Mouse (Mus musculus) embryonic facial prominence, embryonic 11.5 days (tissue): Measurements from ENCODE around the gene Thbs2. TPM values are rescaled to one million over a fixed set of nuclear protein-coding genes. Genes with fewer than 3 reads are reported as not detected.

ENCODE experiments used
- ATAC-seq: fragments of 200-750 bp; cut with Nextera tagmentation; replicated peaks from 2 replicates; pipeline ENCODE4 v1.8.0; 2017; ENCODE audit warnings: low read depth; ENCODE audit not compliant: insufficient number of reproducible peaks, low FRiP score, low TSS enrichment
- DNase-seq: peaks from one replicate; pipeline ENCODE4 v3.0.0-alpha.2; 2015; ENCODE audit warnings: low spot score
- H3K27ac ChIP-seq: fragments of 300-500 bp; sonication (generic); replicated peaks from 2 replicates; pipeline ENCODE4 v1.5.1; 2014; ENCODE audit warnings: mild to moderate bottlenecking, low read depth, low read length, control low read depth
- H3K27me3 ChIP-seq: fragments of 300-500 bp; sonication (generic); 2 replicates; pipeline ENCODE4 v1.6.1; 2014; ENCODE audit warnings: mild to moderate bottlenecking, low read length, moderate library complexity, mixed read lengths; ENCODE audit not compliant: control insufficient read depth, insufficient read depth
- H3K36me3 ChIP-seq: fragments of 300-500 bp; sonication (generic); replicated peaks from 2 replicates; pipeline ENCODE4 v1.6.1; 2014; ENCODE audit warnings: low read depth, mild to moderate bottlenecking, low read length, moderate library complexity, mixed read lengths; ENCODE audit not compliant: control insufficient read depth, insufficient read depth
- H3K4me1 ChIP-seq: fragments of 300-500 bp; sonication (generic); 2 replicates; pipeline ENCODE4 v1.6.1; 2014; ENCODE audit warnings: low read length, mixed read lengths; ENCODE audit not compliant: control insufficient read depth, insufficient read depth
- H3K4me2 ChIP-seq: fragments of 300-500 bp; sonication (generic); 2 replicates; pipeline ENCODE4 v1.6.1; 2014; ENCODE audit warnings: low read depth, mild to moderate bottlenecking, control low read depth, low read length, moderate library complexity
- H3K4me3 ChIP-seq: fragments of 300-500 bp; sonication (generic); 2 replicates; pipeline ENCODE4 v1.5.1; 2014; ENCODE audit warnings: low read depth, low read length, control low read depth
- H3K9ac ChIP-seq: fragments of 300-500 bp; sonication (generic); replicated peaks from 2 replicates; pipeline ENCODE4 v1.6.1; 2014; ENCODE audit warnings: mild to moderate bottlenecking, control low read depth, low read length
- H3K9me3 ChIP-seq: fragments of 300-500 bp; sonication (generic); replicated peaks from 2 replicates; pipeline ENCODE4 v1.6.1; 2016; ENCODE audit warnings: mild to moderate bottlenecking, low read length, inconsistent platforms, mixed read lengths; ENCODE audit not compliant: control insufficient read depth
- WGBS: fragments of 180-500 bp; shearing (Covaris S2); extraction: QIAGEN DNeasy Blood & Tissue Kit; methylation state at CpG from one replicate; pipeline ENCODE4 v1.1.7; 2014; 5-methylcytosine and 5-hydroxymethylcytosine counted together
- polyA plus RNA-seq: library from polyadenylated mRNA; unstranded; fragments of >200 nt; fragmentation: Nextera tagmentation; extraction: Ambion mirVana; gene quantifications from 2 replicates; pipeline ENCODE4 v1.2.1, GENCODE M21; 2014

Thbs2 gene
- polyA plus RNA-seq, 1 experiment from 2014 or later: 5.9 TPM

DNA sequence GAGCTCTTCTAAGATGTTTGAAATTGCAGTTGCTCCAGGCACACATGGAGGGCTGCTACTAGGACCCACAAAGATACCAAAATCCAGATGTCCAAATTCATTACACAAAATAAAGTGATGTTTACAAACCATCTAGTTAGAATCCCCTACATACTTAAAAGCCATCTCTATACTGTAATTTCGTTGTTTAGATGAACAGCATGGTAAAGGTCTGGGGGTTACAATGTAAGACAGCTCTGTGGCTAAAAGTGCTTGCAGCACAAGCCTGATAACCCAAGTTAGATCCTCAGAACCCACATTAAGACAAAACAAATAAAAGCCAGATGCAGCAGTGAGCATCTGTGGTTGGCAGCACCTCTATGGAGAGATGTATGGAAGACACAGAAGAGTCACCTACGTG is 18.5 kb downstream of the Thbs2 start:
- Histone ChIP-seq H3K27ac (no peak overlapping the region), H3K9ac (no peak overlapping the region), H3K4me2 (no peak overlapping the region), H3K4me1 (no peaks in the 10 kb centered on the region), H3K27me3 (no peaks in the 10 kb centered on the region), H3K9me3 (no peaks in the 10 kb centered on the region), H3K4me3 (no peak overlapping the region), H3K36me3 (no peaks in the 10 kb centered on the region)
- no peak for DNase-seq
- ATAC-seq: no peak
- 81% methylated on average over 2 of the region's 2 CpGs for WGBS

DNA sequence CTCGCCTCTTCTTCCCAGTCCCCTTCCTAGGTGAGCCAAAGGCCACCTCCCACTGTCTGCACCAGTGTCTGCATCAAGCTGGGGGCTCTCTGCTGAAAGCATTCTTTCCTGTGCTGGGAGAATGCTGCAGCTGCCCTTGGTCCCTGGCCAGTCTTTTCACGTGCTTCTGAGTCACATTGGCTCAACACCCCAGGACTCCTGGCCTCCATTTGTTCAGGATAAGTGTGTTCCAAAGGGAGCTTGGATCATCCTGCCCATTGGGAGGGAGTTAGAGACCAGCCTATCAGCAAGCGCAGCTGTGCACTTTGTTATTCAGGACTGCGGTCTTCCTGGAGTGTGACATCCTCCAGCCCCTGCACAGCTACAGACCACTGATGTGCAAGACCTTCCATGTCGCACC is 21.6 kb downstream of the Thbs2 start:
- ATAC-seq: no peak

DNA sequence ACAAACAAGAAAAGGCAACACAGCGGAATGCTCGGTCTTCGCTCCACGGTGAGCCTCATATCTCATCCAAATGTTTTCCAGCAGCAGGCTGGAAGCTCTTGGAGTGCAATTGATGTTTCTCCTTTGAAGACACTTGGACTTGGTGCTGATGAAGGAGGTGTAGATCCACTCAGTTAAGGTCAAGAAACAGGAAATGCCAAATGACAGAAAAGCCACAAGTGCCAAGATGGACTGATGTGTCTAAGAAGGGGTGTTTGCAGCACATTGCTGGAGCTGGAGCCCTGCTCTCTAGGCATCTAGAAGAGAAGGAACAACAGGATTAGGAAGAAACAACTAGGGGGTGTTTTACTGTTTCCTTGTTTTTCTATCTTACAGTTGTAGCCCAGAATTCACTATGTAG is 26.8 kb downstream of the Thbs2 start:
- H3K4me3 ChIP-seq: no peak overlapping the region
- no peak overlapping the region for H3K27ac ChIP-seq
- H3K4me1 ChIP-seq: no peaks in the 10 kb centered on the region
- ATAC-seq (no peak), DNase-seq (no peak)
- no peaks in the 10 kb centered on the region for H3K9me3 ChIP-seq
- no peak overlapping the region for H3K4me2 ChIP-seq
- no peaks in the 10 kb centered on the region for H3K27me3 ChIP-seq
- H3K9ac ChIP-seq: no peak overlapping the region
- whole genome bisulfite sequencing: 83% methylated on average over 4 of the region's 4 CpGs
- no peaks in the 10 kb centered on the region for H3K36me3 ChIP-seq

More for the DNA sequence above, 21.6 kb downstream of the Thbs2 start:
- Histone ChIP-seq H3K4me1 (no peaks in the 10 kb centered on the region), H3K9me3 (no peaks in the 10 kb centered on the region), H3K36me3 (no peaks in the 10 kb centered on the region), H3K27ac (no peak overlapping the region), H3K9ac (no peak overlapping the region), H3K4me2 (no peak overlapping the region), H3K4me3 (no peak overlapping the region), H3K27me3 (no peaks in the 10 kb centered on the region)
- WGBS: 50% methylated on average over 5 of the region's 5 CpGs
- DNase-seq: no peak

DNA sequence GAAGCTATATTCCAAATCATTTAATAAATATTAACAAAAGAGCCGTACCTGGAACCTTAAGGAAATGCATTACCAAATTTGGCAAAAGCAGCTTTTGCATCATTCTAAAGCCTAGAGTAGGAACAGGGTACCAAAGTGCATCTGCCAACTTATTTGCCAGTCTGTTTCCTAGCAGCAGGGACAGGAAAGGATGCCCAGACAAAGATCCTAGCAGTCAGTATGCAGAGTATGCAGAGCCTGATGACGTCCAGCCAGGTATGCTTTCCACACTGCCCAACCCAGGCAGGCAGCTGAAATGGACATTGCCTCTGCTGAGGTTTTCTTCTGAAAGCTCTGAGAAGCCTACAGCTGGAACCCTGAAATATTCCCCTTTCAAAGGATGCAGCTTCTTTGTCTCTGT is 27.6 kb downstream of the Thbs2 start:
- Histone ChIP-seq H3K36me3 (no peaks in the 10 kb centered on the region), H3K9me3 (no peaks in the 10 kb centered on the region), H3K27me3 (no peaks in the 10 kb centered on the region), H3K27ac (no peak overlapping the region), H3K9ac (no peak overlapping the region), H3K4me1 (no peaks in the 10 kb centered on the region), H3K4me2 (no peak overlapping the region), H3K4me3 (no peak overlapping the region)
- 75% methylated on average over 2 of the region's 2 CpGs for WGBS
- ATAC-seq (no peak), DNase-seq (no peak)

DNA sequence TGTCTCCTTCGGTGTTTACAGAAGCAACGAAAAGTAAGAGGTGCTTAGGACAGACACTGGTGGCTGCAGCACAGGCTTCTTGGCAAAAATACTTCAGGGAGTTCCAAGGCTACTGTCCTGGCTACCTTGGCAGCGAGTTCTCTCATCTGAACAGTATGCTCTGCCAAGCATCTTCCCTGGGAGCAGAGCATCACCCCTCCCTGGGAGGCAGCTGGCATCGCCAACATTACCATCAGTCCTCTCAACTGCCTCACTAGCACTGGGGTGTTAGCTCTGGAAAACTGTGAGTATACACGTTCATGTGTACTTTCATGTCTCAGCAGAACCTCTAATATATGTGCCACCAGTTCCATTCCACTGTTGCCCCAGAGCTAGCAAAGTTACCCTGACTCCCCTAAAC is 30.7 kb downstream of the Thbs2 start:
- WGBS: 86% methylated on average over 5 of the region's 5 CpGs
- H3K4me3 ChIP-seq: no peak overlapping the region
- H3K9me3 ChIP-seq: no peaks in the 10 kb centered on the region
- H3K36me3 ChIP-seq: no peaks in the 10 kb centered on the region
- no peaks in the 10 kb centered on the region for H3K4me1 ChIP-seq
- no peak overlapping the region for H3K27ac ChIP-seq
- no peaks in the 10 kb centered on the region for H3K27me3 ChIP-seq
- H3K4me2 ChIP-seq: no peak overlapping the region
- H3K9ac ChIP-seq: no peak overlapping the region
- no peak for DNase-seq
- no peak for ATAC-seq

DNA sequence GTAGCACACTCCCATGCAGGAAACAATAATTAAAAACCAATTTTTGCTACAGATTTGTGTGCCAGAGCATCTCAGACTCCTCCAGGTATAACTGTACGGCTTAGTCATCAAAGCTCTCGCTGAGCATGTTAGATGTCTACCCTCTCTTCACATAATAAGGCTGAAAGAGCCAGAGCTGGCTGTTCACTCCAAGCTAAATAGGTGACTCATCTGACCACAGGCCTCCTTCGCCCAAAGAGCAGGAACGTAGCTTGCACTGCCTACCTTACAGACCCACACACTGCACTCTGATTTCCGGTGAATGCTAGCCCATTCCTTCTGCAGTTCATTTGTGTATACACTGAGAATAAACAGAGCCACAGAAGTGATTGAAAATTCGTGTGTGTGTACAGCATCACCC is 31.6 kb downstream of the Thbs2 start:
- Histone ChIP-seq H3K4me3 (no peak overlapping the region), H3K9ac (no peak overlapping the region), H3K9me3 (no peaks in the 10 kb centered on the region), H3K4me2 (no peak overlapping the region), H3K27ac (no peak overlapping the region), H3K36me3 (no peaks in the 10 kb centered on the region), H3K27me3 (no peaks in the 10 kb centered on the region), H3K4me1 (no peaks in the 10 kb centered on the region)
- WGBS: 85% methylated on average over 6 of the region's 6 CpGs
- DNase-seq (no peak), ATAC-seq (no peak)

DNA sequence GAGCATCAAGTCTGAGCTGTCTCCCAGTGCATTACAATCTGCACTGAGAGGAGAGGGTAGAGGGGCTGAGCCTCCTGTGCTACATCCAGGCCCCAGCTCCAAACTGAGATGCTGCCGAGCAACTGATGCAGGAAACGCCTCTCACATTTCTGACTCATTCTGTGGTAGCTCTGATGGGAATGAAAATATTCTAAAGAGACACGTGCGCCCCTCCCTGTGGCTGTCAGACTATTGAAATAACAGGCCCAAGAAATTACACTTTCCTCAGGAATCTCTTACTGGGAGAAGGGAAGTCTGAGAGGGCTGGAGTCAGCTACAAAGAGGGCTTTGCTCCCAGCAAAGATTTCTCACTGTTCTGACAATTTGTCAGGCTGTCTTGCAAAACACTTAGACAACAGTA is 34.3 kb downstream of the Thbs2 start:
- Histone ChIP-seq H3K36me3 (no peaks in the 10 kb centered on the region), H3K9me3 (no peaks in the 10 kb centered on the region), H3K27ac (no peak overlapping the region), H3K4me3 (no peak overlapping the region), H3K4me2 (no peak overlapping the region), H3K4me1 (no peaks in the 10 kb centered on the region), H3K27me3 (no peaks in the 10 kb centered on the region), H3K9ac (no peak overlapping the region)
- ATAC-seq (no peak), DNase-seq (no peak)
- WGBS: 67% methylated on average over 4 of the region's 4 CpGs

DNA sequence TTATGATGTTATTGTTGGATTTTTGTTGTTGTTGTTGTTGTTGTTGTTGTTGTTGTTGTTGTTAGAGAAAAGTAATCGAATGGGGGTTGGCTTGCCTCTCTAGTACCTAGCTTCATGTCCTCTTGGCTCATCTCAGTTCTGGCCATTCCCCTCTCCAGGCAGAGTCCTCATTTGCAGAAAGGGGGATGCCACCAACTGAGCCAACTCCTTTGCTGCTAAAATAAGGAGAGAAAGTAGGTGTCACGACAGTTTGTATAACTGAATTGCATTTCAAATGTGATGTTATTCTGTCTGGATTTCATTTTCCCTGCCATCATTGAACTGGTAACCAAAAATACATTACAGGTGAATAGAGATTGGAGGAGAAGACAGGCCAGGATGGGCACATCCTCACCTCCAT is 35.9 kb downstream of the Thbs2 start:
- ATAC-seq (no peak), DNase-seq (no peak)
- Histone ChIP-seq H3K4me3 (no peak overlapping the region), H3K4me2 (no peak overlapping the region), H3K9ac (no peak overlapping the region), H3K27me3 (no peaks in the 10 kb centered on the region), H3K36me3 (no peaks in the 10 kb centered on the region), H3K27ac (no peak overlapping the region), H3K4me1 (no peaks in the 10 kb centered on the region), H3K9me3 (no peaks in the 10 kb centered on the region)
- WGBS: 80% methylated on average over 2 of the region's 2 CpGs

DNA sequence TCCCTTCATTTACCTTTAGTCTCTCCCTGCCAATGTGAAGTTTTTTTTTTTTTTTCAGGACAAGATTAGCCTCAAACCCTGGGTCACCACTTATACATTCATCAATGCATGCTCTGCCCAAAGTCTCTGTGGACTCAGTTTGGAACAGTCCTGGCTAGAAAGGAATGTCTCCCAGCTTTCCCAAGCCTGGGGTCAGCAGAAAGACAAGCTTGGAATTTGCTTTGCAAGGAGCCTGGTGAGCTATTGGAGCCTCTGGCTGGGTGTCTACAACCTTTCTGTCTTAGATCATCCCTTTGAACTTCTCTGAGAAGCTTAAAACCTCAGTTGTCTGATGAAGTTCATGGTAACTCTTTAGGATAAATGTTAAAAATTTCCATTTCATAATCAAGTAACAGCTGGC is 36.9 kb downstream of the Thbs2 start:
- no peak overlapping the region for H3K27ac ChIP-seq
- H3K4me1 ChIP-seq: no peaks in the 10 kb centered on the region
- no peak for ATAC-seq
- H3K36me3 ChIP-seq: no peaks in the 10 kb centered on the region
- H3K9ac ChIP-seq: no peak overlapping the region
- no peaks in the 10 kb centered on the region for H3K27me3 ChIP-seq
- H3K9me3 ChIP-seq: no peaks in the 10 kb centered on the region
- H3K4me2 ChIP-seq: no peak overlapping the region
- no peak overlapping the region for H3K4me3 ChIP-seq
- DNase-seq: no peak
